ENCODE assay signal across 8 mouse cellular contexts in genomic region chr8:77473373-77473772, GRCm38 (mm10). TPM values are rescaled to one million over a fixed set of nuclear protein-coding genes. Genes with fewer than 3 reads are reported as not detected.
A peak's percentile ranks its signal among the peaks of the same experiment; 100 is the strongest.
DNase-seq lines count a peak whose midpoint lies in the region; ATAC-seq and TF ChIP-seq lines count a peak whose summit lies in the region.

No protein-coding gene starts in this region.

- no peak for TF ChIP-seq CTCF in midbrain, postnatal 0 days (IDR thresholded peaks at IDR 0.05)

- H3K4me3 ChIP-seq in midbrain, postnatal 0 days (ENCODE audit: low read depth, low read length) = no peak overlapping the region
- no peak overlapping the region for H3K4me3 ChIP-seq in midbrain, embryonic 11.5 days (ENCODE audit: low read depth, low read length)
- no peak overlapping the region for H3K4me3 ChIP-seq in heart, embryonic 14.5 days (ENCODE audit: control insufficient read depth in 1 of 2, insufficient read depth in 1 of 2, low read depth in 1 of 2, low read length in 2 of 2)
- H3K4me3 ChIP-seq in limb, embryonic 10.5 days = no peak overlapping the region
- no peak overlapping the region for H3K4me3 ChIP-seq in midbrain, embryonic 15.5 days

- H3K9ac ChIP-seq in midbrain, postnatal 0 days (replicated peaks; ENCODE audit: low read length, poor library complexity, severe bottlenecking) = no peak overlapping the region
- no peak overlapping the region for H3K9ac ChIP-seq in midbrain, embryonic 11.5 days (ENCODE audit: low read length)
- H3K9ac ChIP-seq in heart, embryonic 14.5 days (ENCODE audit: low read length) = no peak overlapping the region
- H3K9ac ChIP-seq in midbrain, embryonic 15.5 days = no peak overlapping the region

- WGBS in midbrain, postnatal 0 days = 77% methylated on average over 6 of the region's 6 CpGs
- WGBS in midbrain, embryonic 11.5 days = 84% methylated on average over 6 of the region's 6 CpGs
- WGBS in heart, embryonic 14.5 days = 31% methylated on average over 6 of the region's 6 CpGs
- WGBS in limb, embryonic 10.5 days = 63% methylated on average over 6 of the region's 6 CpGs
- 87% methylated on average over 6 of the region's 6 CpGs for WGBS in midbrain, embryonic 15.5 days

- H3K27ac ChIP-seq in midbrain, postnatal 0 days (ENCODE audit: low read depth, low read length) = no peak overlapping the region
- H3K27ac ChIP-seq in midbrain, embryonic 11.5 days (ENCODE audit: low read depth, low read length) = no peak overlapping the region
- peak overlapping the region; percentile 88 to 94 for H3K27ac ChIP-seq in heart, embryonic 14.5 days (replicated peaks in 1 of 2; ENCODE audit: control insufficient read depth in 1 of 2, insufficient read depth in 1 of 2, low read depth in 2 of 2, low read length in 2 of 2)
- peak overlapping the region; percentile 81 for H3K27ac ChIP-seq in limb, embryonic 10.5 days
- H3K27ac ChIP-seq in midbrain, embryonic 15.5 days = no peak overlapping the region

- H3K4me2 ChIP-seq in midbrain, postnatal 0 days (ENCODE audit: low read depth, low read length, poor library complexity, severe bottlenecking) = no peak overlapping the region
- no peak overlapping the region for H3K4me2 ChIP-seq in midbrain, embryonic 11.5 days
- no peak overlapping the region; the same call in 1 of the 2 replicates for H3K4me2 ChIP-seq in heart, embryonic 14.5 days (ENCODE audit: low read length)
- no peak overlapping the region for H3K4me2 ChIP-seq in midbrain, embryonic 15.5 days

- H3K9me3 ChIP-seq in midbrain, postnatal 0 days (ENCODE audit: low read length) = no peaks in the 10 kb centered on the region
- no peaks in the 10 kb centered on the region for H3K9me3 ChIP-seq in midbrain, embryonic 11.5 days (ENCODE audit: control insufficient read depth, low read length)
- H3K9me3 ChIP-seq in heart, embryonic 14.5 days (ENCODE audit: control insufficient read depth, low read length) = no peaks in the 10 kb centered on the region
- H3K9me3 ChIP-seq in limb, embryonic 10.5 days (replicated peaks) = no peaks in the 10 kb centered on the region
- no peaks in the 10 kb centered on the region for H3K9me3 ChIP-seq in midbrain, embryonic 15.5 days

- no peak for ATAC-seq in midbrain, postnatal 0 days (ENCODE audit: low FRiP score)
- ATAC-seq in midbrain, embryonic 11.5 days (ENCODE audit: low FRiP score) = no peak
- ATAC-seq in heart, embryonic 14.5 days (ENCODE audit: insufficient number of reproducible peaks, insufficient read depth, low FRiP score, low read depth) = peak; percentile 85
- ATAC-seq in midbrain, embryonic 15.5 days (replicated peaks) = no peak

- peak; percentile 41 for DNase-seq in midbrain, postnatal 0 days (ENCODE audit: low spot score)
- DNase-seq in midbrain, embryonic 11.5 days (ENCODE audit: low spot score, missing footprints) = no peak
- peak; percentile 62 to 67 for DNase-seq in cerebellum, postnatal 36 days
- peak; percentile 49 for DNase-seq in limb, embryonic 10.5 days (ENCODE audit: low spot score)
- DNase-seq in urinary bladder, postnatal 4 days (ENCODE audit: low spot score in 2 of 2) = peak; percentile 49 to 69
- DNase-seq in thymus, postnatal 10 days (ENCODE audit: low spot score in 2 of 2) = no peak

- H3K27me3 ChIP-seq in midbrain, postnatal 0 days (ENCODE audit: insufficient read depth, low read length) = no peaks in the 10 kb centered on the region
- no peaks in the 10 kb centered on the region for H3K27me3 ChIP-seq in midbrain, embryonic 11.5 days (ENCODE audit: control insufficient read depth, insufficient read depth, low read length)
- no peaks in the 10 kb centered on the region for H3K27me3 ChIP-seq in heart, embryonic 14.5 days (ENCODE audit: control insufficient read depth, insufficient read depth, low read length)
- H3K27me3 ChIP-seq in limb, embryonic 10.5 days (ENCODE audit: low read depth, poor library complexity, severe bottlenecking) = no peaks in the 10 kb centered on the region
- H3K27me3 ChIP-seq in midbrain, embryonic 15.5 days (replicated peaks) = no peaks in the 10 kb centered on the region

- no peaks in the 10 kb centered on the region for H3K4me1 ChIP-seq in midbrain, postnatal 0 days (ENCODE audit: insufficient read depth, low read length)
- no peaks in the 10 kb centered on the region for H3K4me1 ChIP-seq in midbrain, embryonic 11.5 days (ENCODE audit: control insufficient read depth, insufficient read depth, low read length)
- H3K4me1 ChIP-seq in heart, embryonic 14.5 days (ENCODE audit: control insufficient read depth in 2 of 2, insufficient read depth in 2 of 2, low read length in 2 of 2) = peaks cover 16 to 40% of the 10 kb centered on the region in 2 experiments
- H3K4me1 ChIP-seq in limb, embryonic 10.5 days = peaks cover 39% of the 10 kb centered on the region
- H3K4me1 ChIP-seq in midbrain, embryonic 15.5 days = no peaks in the 10 kb centered on the region

- no peaks in the 10 kb centered on the region for H3K36me3 ChIP-seq in midbrain, postnatal 0 days (ENCODE audit: insufficient read depth, low read length)
- no peaks in the 10 kb centered on the region for H3K36me3 ChIP-seq in midbrain, embryonic 11.5 days (ENCODE audit: control insufficient read depth, insufficient read depth, low read length)
- H3K36me3 ChIP-seq in heart, embryonic 14.5 days (ENCODE audit: control insufficient read depth, insufficient read depth, low read length) = no peaks in the 10 kb centered on the region
- peaks cover 1% of the 10 kb centered on the region for H3K36me3 ChIP-seq in limb, embryonic 10.5 days
- H3K36me3 ChIP-seq in midbrain, embryonic 15.5 days (replicated peaks) = no peaks in the 10 kb centered on the region

RNA-seq across cellular contexts. Expression of gene Arhgap10, which starts 44.4 kb away (rescaled TPM):
- total RNA-seq in midbrain, postnatal 0 days (2014; rRNA removed) = 4.4 and 5.4 TPM in 2 replicates
- 2.3 TPM in 2 replicates for polyA plus RNA-seq in midbrain, postnatal 0 days (2015; fragmentation: Nextera tagmentation; extraction: Ambion mirVana)
- 11.5 and 12.1 TPM in 2 replicates for polyA plus RNA-seq in midbrain, embryonic 11.5 days (2014; fragmentation: Nextera tagmentation; extraction: Ambion mirVana)
- polyA plus RNA-seq in heart, embryonic 14.5 days (2014; fragmentation: Nextera tagmentation; extraction: Ambion mirVana) = 24.2 and 26.2 TPM in 2 replicates
- 39.1 and 43.8 TPM in 2 replicates for polyA plus RNA-seq in limb, embryonic 10.5 days (2016; fragmentation: Nextera tagmentation; extraction: Ambion mirVana)
- polyA plus RNA-seq in midbrain, embryonic 15.5 days (2015; fragmentation: Nextera tagmentation; extraction: Ambion mirVana) = 3.1 and 3.3 TPM in 2 replicates

Comparison
In these comparisons a context has a peak if more than half of its experiments do, and no peak if none do; other contexts are left out.
1. DNase-seq: peak in midbrain, postnatal 0 days (single experiment), cerebellum, postnatal 36 days (2 of 2), limb, embryonic 10.5 days (single experiment) and urinary bladder, postnatal 4 days (2 of 2); none in midbrain, embryonic 11.5 days (single experiment) and thymus, postnatal 10 days (0 of 2).
2. H3K27ac ChIP-seq: peak in heart, embryonic 14.5 days (2 of 2) and limb, embryonic 10.5 days (single experiment); none in midbrain, postnatal 0 days (single experiment), midbrain, embryonic 11.5 days (single experiment) and midbrain, embryonic 15.5 days (single experiment).